Mouse (Mus musculus) limb, embryonic 11.5 days (tissue): Measurements from ENCODE around the gene Nkx3-2. TPM values are rescaled to one million over a fixed set of nuclear protein-coding genes. Genes with fewer than 3 reads are reported as not detected.

Experiments used
- ATAC-seq: fragments of 200-750 bp; cut with Nextera tagmentation; 2 replicates; pipeline ENCODE4 v1.8.0; 2017; ENCODE audit warnings: low read depth; ENCODE audit not compliant: insufficient number of reproducible peaks, low FRiP score, low TSS enrichment
- DNase-seq: peaks from one replicate; pipeline ENCODE4 v3.0.0-alpha.2; 2015; ENCODE audit warnings: low spot score
- H3K27ac ChIP-seq: fragments of 300-500 bp; sonication (generic); replicated peaks from 2 replicates; pipeline ENCODE4 v1.5.1; 2014; ENCODE audit warnings: low read depth, mild to moderate bottlenecking, low read length
- H3K27me3 ChIP-seq: fragments of 300-500 bp; sonication (generic); 2 replicates; pipeline ENCODE4 v1.6.1; 2014; ENCODE audit warnings: mild to moderate bottlenecking, low read length, mixed read lengths; ENCODE audit not compliant: control insufficient read depth, insufficient read depth
- H3K36me3 ChIP-seq: fragments of 300-500 bp; sonication (generic); 2 replicates; pipeline ENCODE4 v1.6.1; 2014; ENCODE audit warnings: mild to moderate bottlenecking, low read length, moderate library complexity, mixed read lengths; ENCODE audit not compliant: control insufficient read depth, insufficient read depth
- H3K4me1 ChIP-seq: fragments of 300-500 bp; sonication (generic); 2 replicates; pipeline ENCODE4 v1.6.1; 2014; ENCODE audit warnings: low read length, mixed read lengths; ENCODE audit not compliant: control insufficient read depth, insufficient read depth
- H3K4me2 ChIP-seq: fragments of 300-500 bp; sonication (generic); 2 replicates; pipeline ENCODE4 v1.6.1; 2014; ENCODE audit warnings: low read depth, mild to moderate bottlenecking, moderate library complexity; ENCODE audit not compliant: severe bottlenecking
- H3K4me3 ChIP-seq: fragments of 300-500 bp; sonication (generic); 2 replicates; pipeline ENCODE4 v1.5.1; 2014; ENCODE audit warnings: low read depth, low read length
- H3K9ac ChIP-seq: fragments of 300-500 bp; sonication (generic); 2 replicates; pipeline ENCODE4 v1.6.1; 2014; ENCODE audit warnings: mild to moderate bottlenecking, low read length
- H3K9me3 ChIP-seq: fragments of 300-500 bp; sonication (generic); 2 replicates; pipeline ENCODE4 v1.6.1; 2016; ENCODE audit warnings: low read length; ENCODE audit not compliant: control insufficient read depth
- WGBS: fragments of 180-500 bp; shearing (Covaris S2); extraction: QIAGEN DNeasy Blood & Tissue Kit; methylation state at CpG from one replicate; pipeline ENCODE4 v1.1.7; 2014; 5-methylcytosine and 5-hydroxymethylcytosine counted together
- polyA plus RNA-seq: library from polyadenylated mRNA; unstranded; fragments of >200 nt; fragmentation: Nextera tagmentation; extraction: Ambion mirVana; gene quantifications from 2 replicates; pipeline ENCODE4 v1.2.1, GENCODE M21; 2014

Nkx3-2 gene
- polyA plus RNA-seq, 1 experiment from 2014 or later, result 2.3 TPM

GRCm38 (mm10) chr5:41752721-41753120 lies 11.6 kb downstream of the Nkx3-2 start:
- no peak for DNase-seq
- Histone ChIP-seq H3K27ac (no peak overlapping the region), H3K27me3 (peaks cover 99% of the 10 kb centered on the region), H3K9ac (no peak overlapping the region), H3K36me3 (no peaks in the 10 kb centered on the region), H3K4me3 (no peak overlapping the region), H3K4me1 (no peaks in the 10 kb centered on the region), H3K9me3 (no peaks in the 10 kb centered on the region), H3K4me2 (no peak overlapping the region)
- no peak for ATAC-seq
- WGBS, result 35% methylated on average over 4 of the region's 4 CpGs

- no peaks in the 10 kb centered on the region for H3K36me3 ChIP-seq
- 5% methylated on average over 15 of the region's 15 CpGs for WGBS
- H3K9ac ChIP-seq, result no peak overlapping the region
- no peak overlapping the region for H3K27ac ChIP-seq
- ATAC-seq (0 out of 2 replicates have a peak, but pooled peaks have one; percentile 52), DNase-seq (no peak)
- H3K4me2 ChIP-seq, result no peak overlapping the region
- H3K4me1 ChIP-seq, result no peaks in the 10 kb centered on the region
- H3K9me3 ChIP-seq, result no peaks in the 10 kb centered on the region
- peaks cover 86% of the 10 kb centered on the region for H3K27me3 ChIP-seq
- H3K4me3 ChIP-seq, result no peak overlapping the region
Observed at GRCm38 (mm10) chr5:41744898-41745780, 19.2 kb downstream of the Nkx3-2 start.

- Histone ChIP-seq H3K27me3 (peaks cover 81% of the 10 kb centered on the region), H3K9me3 (no peaks in the 10 kb centered on the region), H3K4me3 (no peak overlapping the region), H3K4me1 (no peaks in the 10 kb centered on the region), H3K36me3 (no peaks in the 10 kb centered on the region), H3K9ac (no peak overlapping the region), H3K27ac (no peak overlapping the region), H3K4me2 (no peak overlapping the region)
- WGBS, result 5% methylated on average over 7 of the region's 7 CpGs
- ATAC-seq (0 out of 2 replicates have a peak, but pooled peaks have one; percentile 19), DNase-seq (no peak)
Observed at GRCm38 (mm10) chr5:41744234-41744633, 20.1 kb downstream of the Nkx3-2 start.

GRCm38 (mm10) chr5:41738817-41739216 lies 25.5 kb downstream of the Nkx3-2 start:
- no peaks in the 10 kb centered on the region for H3K4me1 ChIP-seq
- H3K9ac ChIP-seq, result no peak overlapping the region
- H3K4me3 ChIP-seq, result no peak overlapping the region
- H3K9me3 ChIP-seq, result no peaks in the 10 kb centered on the region
- H3K27ac ChIP-seq, result no peak overlapping the region
- no peaks in the 10 kb centered on the region for H3K36me3 ChIP-seq
- no peak overlapping the region for H3K4me2 ChIP-seq
- no peak for ATAC-seq
- 55% methylated on average over 6 of the region's 6 CpGs for WGBS
- H3K27me3 ChIP-seq, result peaks cover 42% of the 10 kb centered on the region
- no peak for DNase-seq

- 53% methylated on average over 5 of the region's 5 CpGs for WGBS
- ATAC-seq, result no peak
- no peaks in the 10 kb centered on the region for H3K9me3 ChIP-seq
- peaks cover 31% of the 10 kb centered on the region for H3K27me3 ChIP-seq
- no peak overlapping the region for H3K4me2 ChIP-seq
- no peak for DNase-seq
- no peaks in the 10 kb centered on the region for H3K4me1 ChIP-seq
- no peak overlapping the region for H3K27ac ChIP-seq
- no peak overlapping the region for H3K9ac ChIP-seq
- H3K4me3 ChIP-seq, result no peak overlapping the region
- no peaks in the 10 kb centered on the region for H3K36me3 ChIP-seq
Observed at GRCm38 (mm10) chr5:41737039-41737438, 27.3 kb downstream of the Nkx3-2 start.

- H3K27me3 ChIP-seq, result no peaks in the 10 kb centered on the region
- WGBS, result 76% methylated on average over 1 of the region's 1 CpGs
- no peak overlapping the region for H3K4me2 ChIP-seq
- H3K4me3 ChIP-seq, result no peak overlapping the region
- H3K9ac ChIP-seq, result no peak overlapping the region
- H3K9me3 ChIP-seq, result no peaks in the 10 kb centered on the region
- no peaks in the 10 kb centered on the region for H3K36me3 ChIP-seq
- ATAC-seq, result no peak
- no peaks in the 10 kb centered on the region for H3K4me1 ChIP-seq
- no peak for DNase-seq
- no peak overlapping the region for H3K27ac ChIP-seq
Observed at GRCm38 (mm10) chr5:41727017-41727416, 37.3 kb downstream of the Nkx3-2 start.

GRCm38 (mm10) chr5:41725573-41725972 lies 38.7 kb downstream of the Nkx3-2 start:
- ATAC-seq (no peak), DNase-seq (no peak)
- no peak overlapping the region for H3K9ac ChIP-seq
- no peaks in the 10 kb centered on the region for H3K9me3 ChIP-seq
- no peak overlapping the region for H3K27ac ChIP-seq
- no peaks in the 10 kb centered on the region for H3K36me3 ChIP-seq
- 92% methylated on average over 6 of the region's 6 CpGs for WGBS
- no peak overlapping the region for H3K4me3 ChIP-seq
- no peaks in the 10 kb centered on the region for H3K27me3 ChIP-seq
- H3K4me1 ChIP-seq, result no peaks in the 10 kb centered on the region
- no peak overlapping the region for H3K4me2 ChIP-seq
